ENCODE assay signal across 8 mouse cellular contexts in genomic region chr8:70042583-70043455, GRCm38 (mm10). TPM values are rescaled to one million over a fixed set of nuclear protein-coding genes. Genes with fewer than 3 reads are reported as not detected.
DNase-seq lines count a peak whose midpoint lies in the region; ATAC-seq and TF ChIP-seq lines count a peak whose summit lies in the region.

Mau2 (minus strand) TSS chr8:70042734.
Sugp1 (plus strand) TSS chr8:70042813.

- peaks cover 23% of the 10 kb centered on the region for H3K36me3 ChIP-seq in E14TG2a.4 (ENCODE audit: insufficient read depth, low read length)
- H3K36me3 ChIP-seq in forebrain, embryonic 12.5 days (replicated peaks), result no peaks in the 10 kb centered on the region
- H3K36me3 ChIP-seq in heart, postnatal 0 days (replicated peaks; ENCODE audit: control insufficient read depth, insufficient read depth, low read length), result no peaks in the 10 kb centered on the region
- H3K36me3 ChIP-seq in liver, embryonic 16.5 days (ENCODE audit: control insufficient read depth, insufficient read depth), result no peaks in the 10 kb centered on the region
- H3K36me3 ChIP-seq in neural tube, embryonic 13.5 days, result 0 out of 2 replicates have a peak, but pooled peaks cover 3% of the 10 kb centered on the region
- no peaks in the 10 kb centered on the region for H3K36me3 ChIP-seq in testis, adult 2 months (ENCODE audit: control insufficient read depth, insufficient read depth, low read length)

- no peak for TF ChIP-seq CTCF in E14TG2a.4 (conservative IDR thresholded peaks at IDR 0.05; ENCODE audit: low read length)
- TF ChIP-seq CTCF in heart, postnatal 0 days (IDR thresholded peaks at IDR 0.05; ENCODE audit: low read depth), result no peak
- TF ChIP-seq CTCF in testis, adult 2 months (IDR thresholded peaks at IDR 0.05; ENCODE audit: control insufficient read depth, insufficient read depth, insufficient replicate concordance, low read depth, low read length), result no peak

- H3K9me3 ChIP-seq in E14TG2a.4 (ENCODE audit: low read length), result no peaks in the 10 kb centered on the region
- no peaks in the 10 kb centered on the region for H3K9me3 ChIP-seq in forebrain, embryonic 12.5 days
- H3K9me3 ChIP-seq in heart, postnatal 0 days (replicated peaks; ENCODE audit: control insufficient read depth, low read length), result no peaks in the 10 kb centered on the region
- no peaks in the 10 kb centered on the region for H3K9me3 ChIP-seq in liver, embryonic 16.5 days (replicated peaks; ENCODE audit: control insufficient read depth, low read length)
- H3K9me3 ChIP-seq in neural tube, embryonic 13.5 days, result no peaks in the 10 kb centered on the region

- H3K4me2 ChIP-seq in forebrain, embryonic 12.5 days, result peak within 1 kb of the TSS; percentile 93
- peak within 1 kb of the TSS; percentile 98 for H3K4me2 ChIP-seq in heart, postnatal 0 days (ENCODE audit: low read depth, low read length)
- H3K4me2 ChIP-seq in liver, embryonic 16.5 days (ENCODE audit: low read depth, low read length), result peak within 1 kb of the TSS; percentile 93
- H3K4me2 ChIP-seq in neural tube, embryonic 13.5 days, result peak within 1 kb of the TSS; percentile 97

- H3K4me1 ChIP-seq in E14TG2a.4 (replicated peaks; ENCODE audit: low read depth, low read length), result peaks cover 38% of the 10 kb centered on the region
- H3K4me1 ChIP-seq in forebrain, embryonic 12.5 days, result peaks cover 35% of the 10 kb centered on the region
- peaks cover 22% of the 10 kb centered on the region for H3K4me1 ChIP-seq in heart, postnatal 0 days (ENCODE audit: control insufficient read depth, insufficient read depth)
- peaks cover 48% of the 10 kb centered on the region for H3K4me1 ChIP-seq in liver, embryonic 16.5 days (ENCODE audit: control insufficient read depth, low read depth, low read length)
- H3K4me1 ChIP-seq in neural tube, embryonic 13.5 days (replicated peaks), result peaks cover 39% of the 10 kb centered on the region
- peaks cover 3% of the 10 kb centered on the region for H3K4me1 ChIP-seq in testis, adult 2 months (ENCODE audit: control insufficient read depth, insufficient read depth, low read length)

- no peaks in the 10 kb centered on the region for H3K27me3 ChIP-seq in E14TG2a.4 (ENCODE audit: insufficient read depth, low read length)
- H3K27me3 ChIP-seq in forebrain, embryonic 12.5 days, result no peaks in the 10 kb centered on the region
- H3K27me3 ChIP-seq in heart, postnatal 0 days (ENCODE audit: control insufficient read depth, insufficient read depth, low read length), result no peaks in the 10 kb centered on the region
- H3K27me3 ChIP-seq in liver, embryonic 16.5 days (ENCODE audit: control insufficient read depth, insufficient read depth, low read depth, low read length), result no peaks in the 10 kb centered on the region
- no peaks in the 10 kb centered on the region for H3K27me3 ChIP-seq in neural tube, embryonic 13.5 days
- no peaks in the 10 kb centered on the region for H3K27me3 ChIP-seq in testis, adult 2 months (ENCODE audit: control insufficient read depth, insufficient read depth, low read length)

- peak within 1 kb of the TSS; percentile 93 for H3K9ac ChIP-seq in forebrain, embryonic 12.5 days
- peak within 1 kb of the TSS; percentile 96 for H3K9ac ChIP-seq in heart, postnatal 0 days (replicated peaks; ENCODE audit: low read depth, low read length)
- peak within 1 kb of the TSS; percentile 97 for H3K9ac ChIP-seq in liver, embryonic 16.5 days (ENCODE audit: low read depth, low read length)
- peak within 1 kb of the TSS; percentile 97 for H3K9ac ChIP-seq in neural tube, embryonic 13.5 days

- H3K27ac ChIP-seq in forebrain, embryonic 12.5 days, result peak within 1 kb of the TSS; percentile 77
- H3K27ac ChIP-seq in heart, postnatal 0 days (ENCODE audit: low read depth), result peak within 1 kb of the TSS; percentile 69
- H3K27ac ChIP-seq in liver, embryonic 16.5 days (ENCODE audit: low read length), result peak within 1 kb of the TSS; percentile 92
- peak within 1 kb of the TSS; percentile 87 for H3K27ac ChIP-seq in neural tube, embryonic 13.5 days (replicated peaks)
- H3K27ac ChIP-seq in testis, adult 2 months (ENCODE audit: control insufficient read depth, insufficient read depth, low read depth, low read length), result peak within 1 kb of the TSS; percentile 94

- peak; percentile 95 for TF ChIP-seq POLR2A in testis, adult 2 months (IDR thresholded peaks at IDR 0.05; ENCODE audit: control insufficient read depth, low read depth, low read length)

- peak; percentile 96 for DNase-seq in c-Kit-positive CD71-positive TER-119-positive erythroid progenitor cells, embryonic 14.5 days (ENCODE audit: low spot score)
- DNase-seq in heart, postnatal 0 days (ENCODE audit: low spot score), result peak; percentile 94
- peak; percentile 98 to 99 for DNase-seq in kidney, postnatal 4 days

- WGBS in forebrain, embryonic 12.5 days, result under 1% methylated on average over 65 of the region's 65 CpGs
- WGBS in heart, postnatal 0 days, result under 1% methylated on average over 65 of the region's 65 CpGs
- under 1% methylated on average over 65 of the region's 65 CpGs for WGBS in liver, embryonic 16.5 days (ENCODE audit: insufficient replicate concordance)
- under 1% methylated on average over 65 of the region's 65 CpGs for WGBS in neural tube, embryonic 13.5 days

- peak within 1 kb of the TSS; percentile 100 for H3K4me3 ChIP-seq in E14TG2a.4 (replicated peaks; ENCODE audit: low read length)
- peak within 1 kb of the TSS; percentile 99 for H3K4me3 ChIP-seq in forebrain, embryonic 12.5 days (replicated peaks)
- peak within 1 kb of the TSS; percentile 92 for H3K4me3 ChIP-seq in heart, postnatal 0 days (ENCODE audit: low read depth, low read length)
- H3K4me3 ChIP-seq in liver, embryonic 16.5 days (ENCODE audit: low read depth, low read length), result peak within 1 kb of the TSS; percentile 97
- peak within 1 kb of the TSS; percentile 85 for H3K4me3 ChIP-seq in neural tube, embryonic 13.5 days
- peak within 1 kb of the TSS; percentile 96 for H3K4me3 ChIP-seq in testis, adult 2 months (ENCODE audit: control insufficient read depth, low read depth, low read length)

- ATAC-seq in forebrain, embryonic 12.5 days (ENCODE audit: low FRiP score), result peak; percentile 97
- peak; percentile 96 for ATAC-seq in heart, postnatal 0 days (ENCODE audit: insufficient read depth, low read depth)
- ATAC-seq in liver, embryonic 16.5 days (ENCODE audit: low read depth), result peak; percentile 90
- ATAC-seq in neural tube, embryonic 13.5 days (ENCODE audit: low read depth), result peak; percentile 98

- peak; percentile 64; the same call in 1 of the 2 replicates for TF ChIP-seq EP300 in heart, postnatal 0 days (IDR thresholded peaks at IDR 0.05; ENCODE audit: low read depth)

RNA-seq across cellular contexts. Expression of gene Mau2, which starts in this region (rescaled TPM):
- polyA plus RNA-seq in forebrain, embryonic 12.5 days (2016; fragmentation: Nextera tagmentation; extraction: Ambion mirVana), result 67.6 and 70.1 TPM in 2 replicates
- total RNA-seq in heart, postnatal 0 days (2014; rRNA removed; ENCODE audit: low replicate concordance), result 71.1 and 92.3 TPM in 2 replicates
- 25.6 and 28.0 TPM in 2 replicates for polyA plus RNA-seq in heart, postnatal 0 days (2015; fragmentation: Nextera tagmentation; extraction: Ambion mirVana)
- 21.7 and 22.6 TPM in 2 replicates for polyA plus RNA-seq in liver, embryonic 16.5 days (2015; fragmentation: Nextera tagmentation; extraction: Ambion mirVana)
- 68.1 and 68.7 TPM in 2 replicates for polyA plus RNA-seq in neural tube, embryonic 13.5 days (2015; fragmentation: Nextera tagmentation; extraction: Ambion mirVana)
- 46.0 and 52.7 TPM in 2 replicates for polyA plus RNA-seq in testis, adult 2 months (2012; rRNA removed)

RNA-seq across cellular contexts. Expression of gene Sugp1, which starts in this region (rescaled TPM):
- polyA plus RNA-seq in forebrain, embryonic 12.5 days (2016; fragmentation: Nextera tagmentation; extraction: Ambion mirVana), result 53.8 and 55.7 TPM in 2 replicates
- total RNA-seq in heart, postnatal 0 days (2014; rRNA removed; ENCODE audit: low replicate concordance), result 11.5 TPM in 2 replicates
- 22.6 and 23.0 TPM in 2 replicates for polyA plus RNA-seq in heart, postnatal 0 days (2015; fragmentation: Nextera tagmentation; extraction: Ambion mirVana)
- polyA plus RNA-seq in liver, embryonic 16.5 days (2015; fragmentation: Nextera tagmentation; extraction: Ambion mirVana), result 14.7 and 14.9 TPM in 2 replicates
- polyA plus RNA-seq in neural tube, embryonic 13.5 days (2015; fragmentation: Nextera tagmentation; extraction: Ambion mirVana), result 57.7 and 59.2 TPM in 2 replicates
- polyA plus RNA-seq in testis, adult 2 months (2012; rRNA removed), result 32.5 and 34.5 TPM in 2 replicates

Comparison
In these comparisons a context has a peak if more than half of its experiments do, and no peak if none do; other contexts are left out.
1. Peak in every context shown above with its lines: DNase-seq, ATAC-seq, H3K4me3 ChIP-seq and H3K27ac ChIP-seq.